Mouse (Mus musculus): Measurements from ENCODE around the gene Tubb2a. TPM values are rescaled to one million over a fixed set of nuclear protein-coding genes. Genes with fewer than 3 reads are reported as not detected.
"Not testable (repeated sequence)": the region's sequence is repeated elsewhere in the genome, so short reads cannot be mapped to it uniquely, and the experiment has no call there.

Gene Tubb2a
- total RNA-seq, 2 experiments from 2014 or later: 55.0 to 57.4 TPM

DNA sequence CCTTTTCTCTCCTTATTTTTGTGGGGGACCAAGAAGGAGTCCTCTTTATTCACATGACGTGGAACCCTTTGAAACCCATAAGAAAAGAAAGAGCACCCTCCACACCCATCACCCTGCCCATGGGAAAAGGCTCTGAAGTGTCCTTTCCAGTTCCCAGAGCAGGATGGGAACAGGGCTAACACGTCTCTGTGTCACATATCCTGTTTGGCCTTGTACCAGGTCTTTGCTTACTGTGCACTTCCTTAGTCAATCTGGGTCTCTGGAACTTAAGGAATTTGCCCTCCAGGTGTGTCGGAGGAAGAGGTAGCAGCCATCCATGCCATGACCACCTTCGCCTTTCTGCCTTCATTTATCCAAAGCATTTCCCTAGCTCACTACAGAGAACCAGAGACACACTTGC lies 18.6 kb upstream of the Tubb2a start:
- DNase-seq (ENCODE audit: low spot score): no peak
- intact Hi-C loops (cut with DNase I): loop anchor here (2.0 kb wide), 1 partner anchor 18 kb away; the partner anchor contains the start of gene Tubb2a

GRCm38 (mm10) chr13:34095542-34096435 lies 18.0 kb upstream of the Tubb2a start:
- intact Hi-C loops (cut with DNase I): loop anchor here (2.0 kb wide), 1 partner anchor 17 kb away; the partner anchor contains the start of gene Tubb2a
- DNase-seq (ENCODE audit: low spot score): no peak

DNA sequence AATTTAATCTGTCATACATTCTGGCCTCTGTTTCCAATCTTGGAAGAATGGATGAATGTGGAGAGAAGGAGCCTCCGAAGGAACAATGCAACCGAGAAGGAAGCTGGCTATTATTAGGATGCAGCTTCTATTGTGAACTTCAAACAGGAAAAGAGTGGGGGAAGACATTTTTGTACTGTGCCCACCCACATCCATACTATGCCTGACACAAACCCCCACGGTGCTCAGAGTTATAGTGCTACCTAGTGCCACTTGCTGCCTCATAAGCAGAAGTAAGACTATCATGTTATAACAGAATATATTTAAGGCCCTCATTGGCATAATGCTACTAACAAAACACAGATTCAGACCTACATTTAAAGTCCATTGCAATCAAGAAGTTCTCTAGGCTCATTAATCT lies 11.6 kb upstream of the Tubb2a start:
- DNase-seq (ENCODE audit: low spot score): no peak
- intact Hi-C loops (cut with DNase I): no loop called here

DNA sequence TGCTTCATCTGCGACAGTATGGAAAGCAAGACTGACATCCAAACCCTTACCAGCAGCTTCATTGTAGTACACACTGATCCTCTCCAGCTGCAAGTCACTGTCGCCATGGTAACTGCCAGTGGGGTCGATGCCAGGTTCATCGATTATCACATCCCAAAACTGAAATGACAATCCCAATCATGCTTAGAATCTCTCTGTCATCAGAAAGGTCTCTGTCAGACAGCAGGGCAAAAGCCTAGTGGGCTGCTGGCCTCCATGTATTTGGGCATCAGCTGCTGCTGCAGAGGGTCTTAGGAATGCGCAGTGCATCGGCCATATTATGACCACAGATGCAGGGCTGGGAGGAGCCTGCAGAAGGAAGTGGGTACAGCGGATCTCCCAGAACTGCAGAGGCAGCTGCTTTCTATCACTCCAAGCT lies 11.1 kb upstream of the Tubb2a start:
- DNase-seq (ENCODE audit: low spot score): no peak
- intact Hi-C loops (cut with DNase I): no loop called here

DNA sequence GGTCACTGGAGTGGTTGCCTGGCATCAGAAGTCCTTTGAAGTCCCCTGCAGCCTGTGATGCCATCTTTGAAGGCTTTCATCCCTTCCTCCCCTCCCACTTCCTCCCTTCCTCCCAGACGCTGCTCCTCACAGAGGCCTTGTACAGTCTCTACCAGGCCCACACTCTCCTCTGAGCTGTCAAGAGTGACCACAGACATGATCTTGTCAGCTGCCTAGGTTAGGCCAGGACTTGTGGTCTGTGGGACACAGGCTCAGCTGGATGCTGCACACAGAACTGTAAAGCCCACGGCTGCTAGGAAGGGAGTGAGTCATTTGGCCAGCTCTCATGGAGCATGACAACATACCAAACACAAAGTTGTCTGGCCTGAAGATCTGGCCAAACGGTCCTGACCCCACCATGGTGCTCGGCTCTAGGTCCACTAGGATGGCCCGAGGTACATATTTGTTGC lies 10.4 kb upstream of the Tubb2a start:
- intact Hi-C loops (cut with DNase I); DNase-seq (ENCODE audit: low spot score): not testable (repeated sequence)

DNA sequence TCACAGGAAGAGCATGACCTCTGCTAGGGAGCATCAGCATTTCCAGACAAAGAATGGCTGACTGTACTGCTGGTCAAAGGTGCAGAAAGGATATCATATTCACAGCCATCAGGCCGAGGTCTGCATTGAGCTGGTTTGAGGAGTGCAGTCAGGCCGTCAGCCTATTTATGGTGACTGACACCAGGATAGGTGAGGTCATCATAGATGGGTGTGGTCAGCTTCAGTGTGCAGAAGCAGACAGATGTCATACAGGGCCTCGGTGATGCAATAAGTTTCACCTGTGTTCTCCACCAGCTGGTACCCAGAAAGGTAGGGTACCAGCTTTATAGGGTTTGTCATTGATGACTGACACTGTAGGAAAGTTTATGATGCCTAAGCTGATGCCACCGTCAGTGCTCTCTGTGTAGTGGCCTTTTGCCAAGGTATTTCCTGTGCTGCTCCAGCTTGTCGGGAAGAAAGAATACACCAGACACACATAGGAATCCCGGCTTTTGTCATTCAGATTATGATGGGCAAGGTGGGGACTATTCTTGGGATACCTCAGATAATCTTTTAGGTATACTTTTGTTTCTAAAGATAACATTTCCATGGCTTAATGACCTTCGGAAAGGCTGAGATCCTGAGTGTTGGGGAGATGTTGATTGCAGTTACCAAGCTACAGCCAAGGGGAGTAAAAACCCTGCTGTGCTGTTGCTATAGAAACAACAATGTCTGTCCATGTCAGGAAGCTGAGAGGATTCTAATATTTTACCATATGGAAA lies 9.4 kb upstream of the Tubb2a start:
- intact Hi-C loops (cut with DNase I): no loop called here
- DNase-seq (ENCODE audit: low spot score): no peak

DNA sequence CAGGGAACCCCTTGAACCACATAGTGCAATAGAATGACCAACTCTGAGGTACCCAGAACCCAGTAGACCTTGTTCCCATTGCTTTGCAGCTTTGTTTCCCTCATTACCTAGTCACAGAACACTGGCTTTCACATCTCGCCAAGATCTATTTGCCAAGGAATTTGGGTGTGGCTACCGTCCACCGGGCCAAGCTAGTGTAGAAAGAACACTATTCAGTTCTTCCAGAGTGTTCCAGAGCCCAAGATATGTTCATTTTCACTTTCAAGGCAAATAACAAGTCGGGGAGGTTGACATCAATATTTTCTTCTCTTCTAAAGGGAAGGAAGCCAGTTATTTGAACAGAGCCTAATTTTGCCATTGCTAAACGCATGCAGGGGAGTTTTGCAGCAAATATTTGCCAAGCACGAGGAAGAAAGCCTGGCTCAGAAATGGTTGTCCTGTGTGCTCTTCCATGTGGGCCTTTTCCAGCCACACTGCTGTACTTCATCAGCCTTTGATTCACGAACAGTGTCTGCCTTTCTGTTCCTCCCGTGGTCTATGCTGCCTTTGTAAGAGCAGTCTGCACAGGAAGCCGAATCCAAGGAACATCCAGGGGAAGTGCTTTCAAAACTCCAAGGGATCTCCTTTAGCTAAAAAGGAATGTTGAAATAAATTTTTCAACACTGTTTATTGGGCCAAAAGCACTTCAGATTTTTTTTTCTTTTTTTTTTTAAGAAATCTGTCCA lies 6.4 kb upstream of the Tubb2a start:
- intact Hi-C loops (cut with DNase I): no loop called here
- peak; percentile 69 for DNase-seq (ENCODE audit: low spot score)

DNA sequence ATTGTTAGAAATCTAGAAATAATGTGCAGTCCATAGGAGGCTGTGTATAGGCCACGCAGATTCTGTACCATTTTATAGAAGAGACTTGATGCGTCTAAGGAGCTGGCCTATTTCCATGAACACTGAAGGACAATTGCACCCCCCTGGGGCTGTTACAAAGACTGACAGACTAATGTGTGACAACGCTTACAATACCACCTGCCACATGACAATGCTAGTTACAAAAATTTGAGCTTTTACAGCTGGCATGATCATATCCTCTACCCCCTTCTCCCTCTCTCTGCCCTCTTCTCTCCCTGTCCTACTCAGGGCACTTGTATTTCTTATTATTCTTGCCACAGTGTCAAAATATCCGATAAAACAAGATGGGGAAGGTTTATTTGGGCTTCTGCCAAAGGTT lies 4.1 kb upstream of the Tubb2a start:
- intact Hi-C loops (cut with DNase I): no loop called here
- DNase-seq (ENCODE audit: low spot score): no peak

- intact Hi-C loops (cut with DNase I): loop anchor here (2.0 to 10.0 kb wide), 2 partner anchors 17 to 795 kb away; partner anchors contain the start of gene Prpf4b
- no peak for DNase-seq (ENCODE audit: low spot score)
Observed at GRCm38 (mm10) chr13:34079801-34080200, 2.0 kb upstream of the Tubb2a start.

GRCm38 (mm10) chr13:34078500-34079280 lies 883 bp upstream of the Tubb2a start:
- no peak for DNase-seq (ENCODE audit: low spot score)
- intact Hi-C loops (cut with DNase I): loop anchor here (1.0 to 10.0 kb wide), 4 partner anchors 18 to 796 kb away; partner anchors contain the start of genes Prpf4b and Tubb2b

DNA sequence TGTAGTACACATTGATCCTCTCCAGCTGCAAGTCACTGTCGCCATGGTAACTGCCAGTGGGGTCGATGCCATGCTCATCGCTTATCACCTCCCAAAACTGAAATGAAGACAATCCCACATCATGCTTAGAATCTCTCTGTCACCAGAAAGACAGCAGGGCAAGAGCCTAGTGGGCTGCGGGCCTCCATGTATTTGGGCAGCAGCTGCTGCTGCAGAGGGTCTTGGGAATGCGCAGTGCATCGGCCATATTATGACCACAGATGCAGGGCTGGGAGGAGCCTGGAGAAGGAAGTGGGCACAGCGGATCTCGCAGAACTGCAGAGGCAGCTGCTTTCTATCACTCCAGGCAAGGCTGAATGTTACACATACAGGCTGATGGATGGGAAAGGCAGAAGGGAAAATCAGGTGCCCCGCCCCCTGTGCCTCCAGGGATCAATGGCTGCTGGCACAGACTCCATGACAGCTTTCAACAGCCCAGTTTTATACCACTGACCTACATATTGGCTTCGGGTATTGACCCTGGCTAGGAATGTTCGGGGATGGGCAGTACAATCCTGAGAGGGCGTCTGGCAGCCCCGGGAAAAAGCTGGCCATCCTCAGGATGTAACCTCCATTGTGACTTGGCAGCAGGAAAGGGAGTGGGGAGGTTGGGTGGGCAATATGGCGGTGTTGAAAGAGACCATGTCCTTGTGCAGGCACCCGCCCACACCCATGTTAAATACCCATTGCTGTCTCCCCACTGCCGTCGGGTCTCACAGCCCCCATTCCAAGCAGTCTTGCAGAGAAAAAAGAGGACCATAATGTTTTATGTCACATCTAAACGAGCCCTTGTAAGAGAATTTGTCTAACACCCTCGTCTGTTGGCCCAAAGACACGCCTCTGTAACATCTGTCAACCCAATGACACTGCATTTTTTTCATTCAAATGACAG lies 981 bp downstream of the Tubb2a start:
- no peak for DNase-seq (ENCODE audit: low spot score)
- intact Hi-C loops (cut with DNase I): loop anchor here (2.0 to 10.0 kb wide), 2 partner anchors 30 to 798 kb away; partner anchors contain the start of gene Prpf4b

DNA sequence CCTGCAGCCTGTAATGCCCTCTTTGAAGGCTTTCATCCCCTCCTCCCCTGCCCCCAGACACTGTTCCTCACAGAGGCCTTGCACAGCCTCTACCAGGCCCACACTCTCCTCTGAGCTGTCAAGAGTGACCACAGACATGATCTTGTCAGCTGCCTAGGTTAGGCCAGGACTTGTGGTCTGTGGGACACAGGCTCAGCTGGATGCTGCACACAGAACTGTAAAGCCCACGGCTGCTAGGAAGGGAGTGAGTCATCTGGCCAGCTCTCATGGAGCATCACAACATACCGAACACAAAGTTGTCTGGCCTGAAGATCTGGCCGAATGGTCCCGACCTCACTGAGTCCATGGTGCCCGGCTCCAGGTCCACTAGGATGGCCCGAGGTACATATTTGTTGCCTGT lies 1.9 kb downstream of the Tubb2a start:
- intact Hi-C loops (cut with DNase I): loop anchor here (2.0 to 10.0 kb wide), 2 partner anchors 29 to 799 kb away; partner anchors contain the start of gene Prpf4b
- DNase-seq (ENCODE audit: low spot score): not testable (repeated sequence)

DNA sequence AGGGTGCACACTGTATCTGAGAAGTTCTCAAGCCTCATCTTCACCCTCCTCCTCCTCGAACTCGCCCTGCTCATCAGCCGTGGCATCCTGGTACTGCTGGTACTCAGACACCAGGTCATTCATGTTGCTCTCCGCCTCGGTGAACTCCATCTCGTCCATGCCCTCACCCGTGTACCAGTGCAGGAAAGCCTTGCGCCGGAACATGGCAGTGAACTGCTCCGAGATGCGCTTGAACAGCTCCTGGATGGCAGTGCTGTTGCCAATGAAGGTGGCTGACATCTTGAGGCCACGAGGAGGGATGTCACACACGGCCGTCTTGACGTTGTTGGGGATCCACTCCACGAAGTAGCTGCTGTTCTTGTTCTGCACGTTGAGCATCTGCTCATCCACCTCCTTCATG lies 3.4 kb downstream of the Tubb2a start:
- intact Hi-C loops (cut with DNase I): loop anchor here (10.0 kb wide), 1 partner anchor 800 kb away; the partner anchor contains the start of gene Prpf4b
- DNase-seq (ENCODE audit: low spot score): not testable (repeated sequence)

- no peak for DNase-seq (ENCODE audit: low spot score)
- intact Hi-C loops (cut with DNase I): loop anchor here (10.0 kb wide), 1 partner anchor 802 kb away; the partner anchor contains the start of gene Prpf4b
Observed at GRCm38 (mm10) chr13:34072847-34073246, 5.0 kb downstream of the Tubb2a start.

GRCm38 (mm10) chr13:34071836-34072235 lies 6.0 kb downstream of the Tubb2a start:
- DNase-seq (ENCODE audit: low spot score): no peak
- intact Hi-C loops (cut with DNase I): loop anchor here (10.0 kb wide), 1 partner anchor 803 kb away; the partner anchor contains the start of gene Prpf4b

GRCm38 (mm10) chr13:34070296-34070695 lies 7.5 kb downstream of the Tubb2a start:
- no peak for DNase-seq (ENCODE audit: low spot score)
- intact Hi-C loops (cut with DNase I): loop anchor here (10.0 kb wide), 1 partner anchor 805 kb away; the partner anchor contains the start of gene Prpf4b

DNA sequence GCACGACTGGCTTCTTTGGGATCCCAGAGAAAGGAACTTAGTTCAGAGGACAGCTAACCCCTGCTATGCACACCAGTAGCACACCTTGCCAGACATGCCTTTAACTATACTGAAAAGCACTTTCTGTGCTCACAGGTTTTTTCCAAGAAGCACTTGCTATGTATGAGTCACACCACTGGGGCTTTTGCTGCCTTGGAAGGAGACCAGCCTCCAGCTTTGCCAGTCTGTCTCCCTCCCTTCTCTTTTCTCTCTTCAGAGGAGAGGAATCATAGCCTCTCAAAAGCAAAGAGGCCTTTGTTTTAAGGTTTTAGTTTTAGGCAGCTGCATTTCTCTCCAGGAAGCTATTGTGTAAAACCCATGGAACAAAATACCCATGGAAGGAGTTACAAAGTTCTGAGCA lies 11.5 kb downstream of the Tubb2a start:
- no peak for DNase-seq (ENCODE audit: low spot score)
- intact Hi-C loops (cut with DNase I): no loop called here

- intact Hi-C loops (cut with DNase I): no loop called here
- no peak for DNase-seq (ENCODE audit: low spot score)
Observed at GRCm38 (mm10) chr13:34062466-34062865, 15.3 kb downstream of the Tubb2a start.

Measured in heart, postnatal 25 days (tissue).